Mouse (Mus musculus) MEL (cell line): ENCODE measurements around the gene Med8.

Experiments used
- CTCF ChIP-seq, 3 experiments: IDR thresholded peaks in 2 of 3; conservative IDR thresholded peaks in 1 of 3; 2 replicates each; pipeline ENCODE4 v1.5.1; 2011 to 2012; ENCODE audit warnings: low read length in 3 of 3, low read depth in 2 of 3, mild to moderate bottlenecking in 2 of 3, improper control_type of control experiment in 1 of 3, inconsistent platforms in 1 of 3, mixed read lengths in 1 of 3, moderate library complexity in 1 of 3; ENCODE audit not compliant: control insufficient read depth in 1 of 3, insufficient read depth in 1 of 3, poor library complexity in 1 of 3, severe bottlenecking in 1 of 3
- EP300 ChIP-seq, 2 experiments: IDR thresholded peaks; 2 replicates each; pipeline ENCODE4 v1.6.1; 2011; ENCODE audit warnings: improper control_type of control experiment in 2 of 2, low read length in 2 of 2, low read depth in 1 of 2, mild to moderate bottlenecking in 1 of 2
- MAFK ChIP-seq: IDR thresholded peaks from 2 replicates; pipeline ENCODE4 v1.6.1; 2011; ENCODE audit warnings: low read depth, mild to moderate bottlenecking, low read length, improper control_type of control experiment, borderline replicate concordance
- POLR2A ChIP-seq, 2 experiments: IDR thresholded peaks; 2 replicates each; pipeline ENCODE4 v1.6.1; 2011 to 2012; ENCODE audit warnings: low read length in 2 of 2, mild to moderate bottlenecking in 2 of 2, control low read depth in 1 of 2, improper control_type of control experiment in 1 of 2, low read depth in 1 of 2, moderate library complexity in 1 of 2; ENCODE audit not compliant: control insufficient read depth in 1 of 2, insufficient read depth in 1 of 2, poor library complexity in 1 of 2
- SMC3 ChIP-seq: IDR thresholded peaks from 2 replicates; pipeline ENCODE4 v1.6.1; 2011; ENCODE audit warnings: low read depth, low read length, improper control_type of control experiment

DNA sequence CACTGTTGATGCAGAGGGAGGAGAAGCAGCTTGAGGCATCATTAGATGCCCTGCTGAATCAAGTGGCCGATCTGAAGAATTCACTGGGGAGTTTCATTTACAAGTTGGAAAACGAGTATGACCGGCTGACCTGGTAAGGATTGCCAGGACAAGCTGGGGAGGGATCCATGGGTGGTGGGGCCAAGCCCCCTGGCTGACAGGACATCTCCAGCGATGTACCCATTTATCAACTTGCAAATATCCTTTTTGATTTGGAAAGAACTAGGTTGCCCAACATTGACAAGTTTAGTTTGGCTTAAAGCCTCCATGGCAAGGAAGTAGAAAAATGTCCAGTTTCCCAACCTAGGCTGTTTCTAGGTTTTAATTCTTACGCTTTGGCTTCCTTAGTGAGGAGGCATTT, 1.7 kb downstream of the Med8 start:
- no peak; a peak in 1 of 4 replicates for TF ChIP-seq POLR2A (IDR thresholded peaks at IDR 0.05; ENCODE audit: control insufficient read depth in 1 of 2, insufficient read depth in 1 of 2, low read depth in 1 of 2, low read length in 2 of 2, poor library complexity in 1 of 2)
- no peak for TF ChIP-seq EP300 (IDR thresholded peaks at IDR 0.05; ENCODE audit: low read depth in 1 of 2, low read length in 2 of 2)
- TF ChIP-seq SMC3, result no peak
- no peak for TF ChIP-seq MAFK
- no peak for TF ChIP-seq CTCF (IDR thresholded peaks at IDR 0.05 in 2 of 3, conservative IDR thresholded peaks at IDR 0.05 in 1 of 3; ENCODE audit: control insufficient read depth in 1 of 3, insufficient read depth in 1 of 3, low read depth in 2 of 3, low read length in 3 of 3, poor library complexity in 1 of 3, severe bottlenecking in 1 of 3)
